Mouse (Mus musculus) ES-E14 (cell line): ENCODE measurements around the gene Fam187b.

ENCODE experiments used
- CHD2 ChIP-seq: IDR thresholded peaks from 2 replicates; pipeline ENCODE4 v1.6.1; 2014; ENCODE audit warnings: mild to moderate bottlenecking, low read depth, low read length, inconsistent platforms
- HCFC1 ChIP-seq: IDR thresholded peaks from 2 replicates; pipeline ENCODE4 v1.6.1; 2012; ENCODE audit warnings: low read length, inconsistent platforms, borderline replicate concordance; ENCODE audit not compliant: insufficient read depth
- MAFK ChIP-seq: IDR thresholded peaks from 2 replicates; pipeline ENCODE4 v1.6.1; 2014; ENCODE audit warnings: mild to moderate bottlenecking, low read depth, low read length, inconsistent platforms; ENCODE audit not compliant: insufficient read depth
- ZC3H11A ChIP-seq: IDR thresholded peaks from 2 replicates; pipeline ENCODE4 v1.6.1; 2012; ENCODE audit warnings: low read depth, mild to moderate bottlenecking, inconsistent platforms, low read length, borderline replicate concordance
- ZNF384 ChIP-seq: IDR thresholded peaks from 2 replicates; pipeline ENCODE4 v1.6.1; 2012; ENCODE audit warnings: low read depth, low read length, inconsistent platforms

- no peak for TF ChIP-seq HCFC1
- no peak for TF ChIP-seq ZC3H11A
- no peak for TF ChIP-seq CHD2
- TF ChIP-seq MAFK = no peak
- TF ChIP-seq ZNF384 = no peak
Measured at GRCm38 (mm10) chr7:30953459-30953858, 20.1 kb upstream of the Fam187b start.
